Mouse (Mus musculus) frontal cortex, adult (tissue): ENCODE results near the gene Rnf144a.

ENCODE experiments used
- ATAC-seq: cut with Nextera tagmentation; 2 replicates; pipeline ENCODE4 v1.9.2; 2017; ENCODE audit warnings: mild to moderate bottlenecking, moderate library complexity, mixed read lengths; ENCODE audit not compliant: low TSS enrichment

Rnf144a gene

GRCm38 (mm10) chr12:26410443-26410842 is 4.6 kb downstream of the Rnf144a start:
- no peak for ATAC-seq

DNA sequence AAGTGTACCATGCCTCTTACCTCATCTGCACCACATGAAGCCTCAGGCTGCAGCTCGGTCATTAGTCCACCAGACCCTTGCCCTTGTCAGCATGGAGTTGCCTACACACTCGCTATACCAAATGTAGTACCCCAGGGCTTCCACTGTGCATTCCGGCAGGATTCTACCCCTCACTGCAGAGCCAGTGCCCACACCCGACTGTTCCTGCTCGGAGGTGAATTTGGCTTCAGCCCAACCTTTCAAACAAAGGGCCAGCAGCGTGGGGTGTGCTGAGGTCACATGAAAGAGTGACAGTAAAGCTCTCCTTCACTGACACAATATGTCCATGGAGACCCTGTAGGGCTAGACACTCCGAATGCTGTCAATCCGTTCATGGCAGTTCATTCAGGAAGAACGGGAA is 6.3 kb downstream of the Rnf144a start:
- no peak for ATAC-seq

- ATAC-seq: peak; percentile 84
Observed at GRCm38 (mm10) chr12:26404781-26405702, 10.0 kb downstream of the Rnf144a start.

GRCm38 (mm10) chr12:26403372-26404125 is 11.5 kb downstream of the Rnf144a start:
- no peak for ATAC-seq

DNA sequence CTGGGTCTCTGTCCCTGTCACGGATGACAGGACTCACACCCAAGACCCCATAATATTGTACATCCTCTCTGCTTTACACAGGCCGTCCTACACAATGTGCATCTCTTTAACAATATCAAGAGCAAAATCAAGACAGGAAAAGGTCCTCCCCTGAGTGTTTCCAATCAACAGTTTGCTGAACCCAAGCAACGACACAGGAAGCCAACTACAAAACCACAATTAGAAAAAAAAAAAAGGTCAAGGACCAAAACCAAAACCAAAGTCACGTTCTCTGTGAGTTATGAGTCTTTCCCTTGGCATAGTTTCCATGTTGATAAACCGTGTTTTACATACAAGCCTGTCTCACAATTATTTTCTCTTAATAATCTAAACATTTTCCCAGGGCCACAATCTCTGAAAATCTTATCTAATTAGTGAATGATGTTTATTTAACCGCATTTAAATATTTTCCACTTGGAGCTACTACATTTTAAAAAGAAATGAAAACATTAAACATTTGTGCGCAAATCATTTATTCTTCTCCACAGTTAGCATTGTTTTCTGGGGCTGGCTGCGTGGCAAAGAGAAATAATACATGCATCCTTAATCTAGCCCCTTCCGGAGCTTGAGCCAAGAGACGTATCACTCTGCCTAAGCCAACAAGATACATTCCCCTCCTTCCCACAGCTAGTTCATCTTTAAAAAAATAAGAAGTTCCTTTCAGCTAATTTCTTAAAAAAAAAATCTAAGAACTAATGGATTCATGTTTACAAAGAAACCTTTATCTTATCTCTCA is 13.2 kb downstream of the Rnf144a start:
- ATAC-seq: no peak

DNA sequence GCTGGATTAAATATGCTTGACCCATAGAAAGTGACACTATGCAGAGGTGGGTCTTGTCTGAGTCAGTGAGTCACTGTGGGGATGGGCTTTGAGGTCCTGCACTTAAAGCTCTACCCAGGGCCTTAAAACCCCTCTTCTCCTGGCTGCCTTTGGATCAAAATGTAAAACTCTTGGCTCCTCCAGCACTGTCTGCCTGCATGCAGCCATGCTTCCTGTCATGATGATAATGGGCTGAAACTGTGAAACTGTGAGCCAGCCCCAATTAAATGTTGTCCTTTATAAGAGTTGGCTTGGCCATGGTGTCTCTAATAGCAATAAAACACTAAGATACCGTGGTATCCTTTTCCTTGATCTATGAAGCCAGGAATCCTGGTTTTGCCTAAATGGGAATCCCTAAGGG is 13.8 kb downstream of the Rnf144a start:
- ATAC-seq: no peak

- ATAC-seq: no peak
Observed at GRCm38 (mm10) chr12:26400762-26401161, 14.3 kb downstream of the Rnf144a start.

DNA sequence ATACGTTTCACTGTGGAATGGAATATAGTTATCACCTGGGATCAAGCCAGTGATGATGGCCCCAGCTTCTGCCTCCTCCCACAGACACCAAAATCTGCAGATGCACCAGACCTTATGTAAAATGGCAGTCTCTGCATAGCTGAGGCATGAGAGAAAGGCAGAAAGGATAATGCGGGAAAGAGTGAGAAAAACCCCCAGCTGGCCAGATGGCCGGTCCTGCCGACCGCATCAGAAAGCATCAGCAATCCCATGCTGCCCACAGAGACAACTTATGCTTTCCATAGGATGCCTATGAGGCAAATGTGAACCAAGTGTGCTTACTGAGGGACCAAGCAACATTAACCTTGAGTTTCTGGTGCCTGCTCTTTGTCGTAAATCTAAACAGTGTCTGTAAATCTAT is 15.7 kb downstream of the Rnf144a start:
- peak; percentile 58 for ATAC-seq

DNA sequence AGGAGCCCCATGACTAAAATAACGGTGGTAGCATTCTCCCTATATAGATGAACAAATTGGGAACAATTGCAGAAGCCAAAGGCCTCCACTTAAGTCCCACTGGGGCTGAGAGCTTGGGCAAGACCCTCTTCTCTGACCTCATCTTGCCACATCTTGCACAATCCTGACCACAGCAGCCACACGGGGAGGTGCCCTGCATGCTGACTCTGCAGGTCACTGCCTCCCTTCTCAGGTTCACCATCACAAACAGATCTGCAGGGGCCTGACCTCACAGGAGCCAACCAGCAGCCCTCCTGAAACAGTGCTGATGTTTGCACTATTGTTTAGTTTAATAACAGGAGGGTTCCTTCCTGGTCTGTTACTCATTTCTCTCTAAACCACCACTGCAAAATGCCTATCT is 16.5 kb downstream of the Rnf144a start:
- no peak for ATAC-seq

DNA sequence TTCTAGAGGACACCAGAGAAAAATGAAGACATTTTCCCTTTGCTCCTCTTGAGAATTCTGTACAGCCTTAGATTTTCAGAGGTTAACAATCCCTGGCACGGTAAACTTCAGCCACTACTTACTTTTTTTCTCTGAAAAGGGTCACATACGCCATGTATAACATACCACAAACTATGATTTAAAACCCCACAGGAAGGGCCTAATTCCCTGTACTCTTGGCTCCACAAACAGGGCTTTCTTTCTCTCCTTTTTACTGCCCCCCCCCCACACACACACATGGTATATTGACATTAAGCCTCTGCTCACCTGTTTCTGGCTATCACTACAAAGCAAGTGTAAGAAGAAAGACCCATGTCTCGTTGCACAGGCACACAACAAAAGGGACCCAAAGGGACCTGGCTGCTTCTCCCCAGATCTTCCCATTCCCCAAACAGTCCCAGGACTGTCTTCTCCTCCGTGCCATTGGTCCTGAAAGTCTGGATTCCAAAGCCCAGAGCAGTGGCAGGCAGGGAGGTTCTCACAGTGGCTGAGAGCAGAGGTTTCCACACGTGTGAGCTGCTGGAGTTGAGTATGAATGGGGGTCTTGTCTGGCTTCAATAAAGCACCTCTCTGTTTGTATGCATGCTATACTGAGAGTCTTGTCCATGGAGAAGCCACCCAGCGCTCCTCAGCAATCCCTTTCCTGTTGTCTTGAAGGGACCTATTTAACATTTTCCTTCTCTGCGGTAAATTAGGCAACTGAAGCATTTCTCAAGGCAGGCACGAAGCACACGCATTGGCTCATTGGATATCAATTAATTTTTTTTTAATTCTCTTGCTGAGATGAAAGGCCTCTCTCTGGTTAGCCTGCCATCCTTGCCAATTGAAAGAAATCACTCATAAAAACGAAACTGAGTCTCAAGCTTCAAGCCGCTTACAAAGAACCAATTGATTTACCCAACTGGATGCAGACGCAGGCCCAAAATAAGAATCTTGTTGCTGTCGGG is 20.3 kb downstream of the Rnf144a start:
- ATAC-seq: no peak

DNA sequence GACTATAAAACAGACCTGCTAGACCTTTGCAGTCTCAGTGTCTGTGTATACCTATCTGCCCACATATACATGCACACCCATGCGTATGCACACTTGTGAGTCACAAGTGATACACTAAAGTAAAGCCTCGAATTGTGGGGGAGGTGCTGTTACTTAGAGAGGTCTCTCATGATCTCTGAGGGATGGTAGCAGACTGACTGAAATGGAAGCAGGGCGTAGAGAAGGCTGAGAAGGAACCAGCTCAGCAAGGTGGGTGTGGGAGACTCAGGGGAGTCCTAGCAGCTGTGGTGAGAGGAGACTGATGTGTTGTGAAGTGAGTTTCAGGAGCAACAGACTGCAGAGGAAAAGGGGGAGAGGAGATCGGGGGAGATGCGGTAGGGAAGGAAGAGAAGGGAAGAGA is 21.8 kb downstream of the Rnf144a start:
- ATAC-seq: peak; percentile 62; the same call in 1 of the 2 replicates

DNA sequence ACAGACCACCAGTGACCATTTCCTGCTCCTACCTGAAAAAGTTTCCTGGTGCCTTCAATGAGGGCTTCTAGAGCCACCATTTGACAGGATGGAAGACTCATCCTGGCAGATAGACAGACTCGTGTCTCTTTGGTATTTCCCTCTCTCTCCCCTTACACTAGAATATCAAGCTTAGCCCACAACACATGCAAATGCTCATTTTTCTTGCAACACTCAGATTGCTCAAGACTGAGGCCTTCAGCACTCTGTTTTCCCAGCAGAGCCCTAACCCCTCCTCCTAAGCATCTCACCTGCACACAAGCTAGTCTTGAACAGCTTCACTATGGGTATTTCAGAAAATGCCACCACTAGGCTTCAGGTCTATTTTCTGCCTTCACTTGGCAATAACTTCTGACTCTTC is 23.9 kb downstream of the Rnf144a start:
- ATAC-seq: no peak

DNA sequence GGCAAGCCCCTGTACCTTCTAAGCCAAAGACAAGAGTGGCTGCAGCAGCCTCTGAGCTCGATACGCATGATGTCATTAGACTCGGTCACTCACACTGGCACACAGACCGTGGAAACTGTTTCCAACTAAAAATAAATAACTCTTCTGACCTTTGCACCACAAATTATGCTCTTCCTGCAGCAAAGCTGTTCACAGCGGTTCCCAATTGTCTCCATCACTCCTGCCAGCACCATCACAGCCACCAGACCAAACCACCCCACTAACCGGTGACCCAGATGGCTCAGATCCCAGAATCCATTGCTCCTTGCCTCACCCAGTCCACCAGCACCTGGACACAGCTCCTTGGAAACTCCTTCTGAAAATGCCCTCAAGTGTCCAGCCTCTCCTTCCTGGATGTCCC is 27.5 kb downstream of the Rnf144a start:
- no peak for ATAC-seq

- ATAC-seq: 0 out of 2 replicates have a peak, but pooled peaks have one; percentile 35
Observed at GRCm38 (mm10) chr12:26386947-26387346, 28.1 kb downstream of the Rnf144a start.

DNA sequence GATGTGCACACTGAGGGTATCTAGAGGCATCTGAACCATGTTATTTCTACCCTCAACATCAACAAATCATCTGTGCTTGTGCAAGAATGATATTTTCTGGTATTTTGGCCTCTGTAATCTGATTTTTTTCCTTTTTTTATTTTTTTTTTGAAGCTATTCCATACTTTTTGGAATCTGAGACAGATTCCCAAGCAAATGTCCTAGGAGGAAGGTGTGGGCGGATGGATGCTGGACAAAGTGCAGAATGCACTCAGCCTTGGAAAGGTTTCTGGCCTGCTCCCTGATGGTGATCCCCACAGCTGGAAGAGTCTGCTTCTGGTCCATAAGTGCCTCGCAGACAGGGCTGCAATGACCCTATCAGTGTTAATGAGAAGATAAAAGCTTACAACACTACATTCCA is 28.9 kb downstream of the Rnf144a start:
- no peak for ATAC-seq

GRCm38 (mm10) chr12:26385735-26386134 is 29.3 kb downstream of the Rnf144a start:
- ATAC-seq: no peak

GRCm38 (mm10) chr12:26381730-26382129 is 33.3 kb downstream of the Rnf144a start:
- ATAC-seq: no peak

- ATAC-seq: peak; percentile 85
Observed at GRCm38 (mm10) chr12:26379797-26380196, 35.3 kb downstream of the Rnf144a start.

DNA sequence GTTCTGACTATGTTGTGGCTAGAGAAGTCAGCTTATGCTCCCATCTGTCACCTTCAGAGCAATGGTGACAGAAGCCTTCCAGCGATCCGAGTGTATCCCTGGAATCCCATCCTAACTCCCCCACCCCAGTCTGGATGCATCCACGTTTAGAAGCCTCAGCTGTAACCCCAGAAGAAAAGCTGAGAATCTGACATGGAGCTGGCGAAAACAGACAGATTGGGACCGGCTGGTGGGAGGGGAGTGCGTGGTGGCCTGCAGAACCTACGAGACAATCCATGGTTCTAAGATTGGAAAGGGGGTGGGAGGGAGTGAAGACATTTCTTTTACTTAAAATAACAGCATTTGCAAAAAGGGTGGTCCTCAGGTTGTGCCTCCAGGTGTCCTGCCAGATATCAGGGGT is 37.4 kb downstream of the Rnf144a start:
- peak; percentile 65 for ATAC-seq

GRCm38 (mm10) chr12:26376541-26377323 is 38.3 kb downstream of the Rnf144a start:
- ATAC-seq: no peak
